Mouse (Mus musculus) urinary bladder, postnatal 10 days (tissue): ENCODE measurements around the gene Nae1.
A peak's percentile ranks its signal among the peaks of the same experiment; 100 is the strongest.

Experiments used
- DNase-seq: peaks from one replicate; pipeline ENCODE4 v3.0.0; 2022; ENCODE audit warnings: low spot score

Gene Nae1

GRCm38 (mm10) chr8:104529671-104530070, 4.8 kb downstream of the Nae1 start:
- DNase-seq: no peak

- DNase-seq: no peak
These were observed 16.6 kb downstream of the Nae1 start for GRCm38 (mm10) chr8:104517872-104518271.

GRCm38 (mm10) chr8:104510134-104510533, 24.3 kb downstream of the Nae1 start:
- no peak for DNase-seq

- DNase-seq: peak; percentile 13
These were observed 25.1 kb downstream of the Nae1 start, which contains the start of gene Terb1 for GRCm38 (mm10) chr8:104509061-104510006. Gene Terb1, minus strand, starts transcription at chr8:104509910.

- DNase-seq: no peak
These were observed 55.3 kb downstream of the Nae1 start for GRCm38 (mm10) chr8:104479091-104479490.

- DNase-seq: no peak
These were observed 62.0 kb downstream of the Nae1 start for GRCm38 (mm10) chr8:104472465-104472864.

GRCm38 (mm10) chr8:104467463-104467862, 67.0 kb downstream of the Nae1 start:
- DNase-seq: no peak
